Mouse (Mus musculus): Measurements from ENCODE around the gene Cav3. TPM values are rescaled to one million over a fixed set of nuclear protein-coding genes. Genes with fewer than 3 reads are reported as not detected.

The Cav3 gene
- polyA plus RNA-seq, 1 experiment: not detected

DNA sequence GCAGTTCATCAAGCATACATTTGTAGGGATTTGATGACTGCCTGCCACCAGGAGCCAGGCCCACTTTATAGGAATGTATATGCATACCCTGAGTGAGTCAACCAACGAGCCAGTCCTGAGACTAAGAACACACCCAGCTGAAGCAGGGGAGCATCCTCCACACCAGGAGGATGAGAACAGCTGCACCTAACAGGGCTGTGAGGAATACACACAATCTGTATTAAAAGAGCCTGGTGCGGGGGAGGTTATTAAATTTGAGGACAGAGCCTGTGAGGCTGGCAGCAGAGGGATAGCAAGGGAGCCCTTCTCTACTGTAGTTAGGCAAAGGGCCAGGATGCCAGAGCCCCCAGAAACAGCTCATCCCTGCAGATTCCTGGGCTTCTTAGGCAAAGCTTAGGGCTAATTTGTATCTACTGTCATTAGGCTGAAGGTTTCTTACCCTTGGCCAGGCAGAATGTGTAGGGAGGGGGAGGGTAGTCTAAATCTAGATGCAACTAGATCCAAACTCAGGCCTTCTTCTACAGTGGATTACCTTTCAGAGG is 50.4 kb downstream of the Cav3 start:
- Histone ChIP-seq H3K9ac (ENCODE audit: low read depth, poor library complexity, severe bottlenecking) (no peak overlapping the region), H3K4me3 (ENCODE audit: low read depth, low read length) (no peak overlapping the region), H3K27me3 (ENCODE audit: control insufficient read depth, insufficient read depth, low read length, poor library complexity, severe bottlenecking) (no peaks in the 10 kb centered on the region), H3K27ac (ENCODE audit: insufficient read depth, low read length) (no peak overlapping the region), H3K4me1 (ENCODE audit: control insufficient read depth, insufficient read depth, low read length) (no peaks in the 10 kb centered on the region), H3K36me3 (ENCODE audit: control insufficient read depth, insufficient read depth, low read length, poor library complexity, severe bottlenecking) (no peaks in the 10 kb centered on the region), H3K9me3 (replicated peaks; ENCODE audit: control insufficient read depth, insufficient read depth, low read length, poor library complexity, severe bottlenecking) (no peaks in the 10 kb centered on the region)
- TF ChIP-seq EP300 (IDR thresholded peaks at IDR 0.05; ENCODE audit: insufficient read depth, low read depth, low read length): no peak
- no peak for TF ChIP-seq CTCF (IDR thresholded peaks at IDR 0.05; ENCODE audit: low read depth, low read length)
- TF ChIP-seq POLR2A (IDR thresholded peaks at IDR 0.05; ENCODE audit: insufficient read depth, low read length): no peak

DNA sequence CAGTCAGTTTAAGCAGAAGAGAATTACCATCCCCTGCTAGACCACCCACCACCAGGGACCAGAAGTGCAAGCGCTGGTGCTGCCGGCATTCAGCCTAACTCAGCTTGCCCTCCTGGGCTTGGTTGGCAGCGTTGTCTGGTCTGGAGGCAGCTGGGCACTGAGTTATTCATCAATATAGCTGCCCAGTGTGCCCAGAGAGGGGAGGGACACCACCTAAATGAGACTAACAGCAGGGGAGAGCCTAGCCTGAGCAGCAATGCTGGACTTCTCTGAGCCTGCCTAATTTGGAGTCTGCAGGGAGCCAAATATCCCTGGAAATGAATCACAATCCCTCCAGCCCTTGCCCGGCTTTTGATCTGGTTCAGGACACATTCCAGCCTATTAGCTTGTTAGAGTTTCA is 51.0 kb downstream of the Cav3 start:
- no peaks in the 10 kb centered on the region for H3K27me3 ChIP-seq (ENCODE audit: control insufficient read depth, insufficient read depth, low read length, poor library complexity, severe bottlenecking)
- H3K9ac ChIP-seq (ENCODE audit: low read depth, poor library complexity, severe bottlenecking): no peak overlapping the region
- no peak for TF ChIP-seq POLR2A (IDR thresholded peaks at IDR 0.05; ENCODE audit: insufficient read depth, low read length)
- H3K4me3 ChIP-seq (ENCODE audit: low read depth, low read length): no peak overlapping the region
- H3K4me1 ChIP-seq (ENCODE audit: control insufficient read depth, insufficient read depth, low read length): no peaks in the 10 kb centered on the region
- H3K9me3 ChIP-seq (replicated peaks; ENCODE audit: control insufficient read depth, insufficient read depth, low read length, poor library complexity, severe bottlenecking): no peaks in the 10 kb centered on the region
- H3K27ac ChIP-seq (ENCODE audit: insufficient read depth, low read length): no peak overlapping the region
- H3K36me3 ChIP-seq (ENCODE audit: control insufficient read depth, insufficient read depth, low read length, poor library complexity, severe bottlenecking): no peaks in the 10 kb centered on the region

DNA sequence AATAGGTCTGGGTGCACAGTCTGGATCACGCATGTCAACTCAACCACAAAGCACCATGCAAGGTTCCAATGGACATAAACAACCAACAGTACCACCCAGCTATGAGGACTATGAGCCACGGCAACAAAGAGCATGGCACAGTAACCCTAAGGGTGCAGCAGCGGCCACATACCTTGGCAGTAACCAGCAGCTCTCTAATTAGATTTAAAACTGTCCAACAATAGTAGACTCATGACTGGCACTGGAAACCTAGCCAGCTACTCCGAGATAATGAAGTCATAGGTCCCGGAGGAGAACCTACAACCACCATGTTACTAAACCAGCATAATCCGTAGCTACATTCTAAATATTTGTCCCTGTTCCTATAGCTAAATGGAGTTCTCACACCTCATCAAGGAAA is 55.3 kb downstream of the Cav3 start:
- TF ChIP-seq POLR2A (IDR thresholded peaks at IDR 0.05; ENCODE audit: insufficient read depth, low read length) (no peak), EP300 (IDR thresholded peaks at IDR 0.05; ENCODE audit: insufficient read depth, low read depth, low read length) (no peak), CTCF (IDR thresholded peaks at IDR 0.05; ENCODE audit: low read depth, low read length) (no peak)
- no peak overlapping the region for H3K9ac ChIP-seq (ENCODE audit: low read depth, poor library complexity, severe bottlenecking)
- H3K27me3 ChIP-seq (ENCODE audit: control insufficient read depth, insufficient read depth, low read length, poor library complexity, severe bottlenecking): no peaks in the 10 kb centered on the region

DNA sequence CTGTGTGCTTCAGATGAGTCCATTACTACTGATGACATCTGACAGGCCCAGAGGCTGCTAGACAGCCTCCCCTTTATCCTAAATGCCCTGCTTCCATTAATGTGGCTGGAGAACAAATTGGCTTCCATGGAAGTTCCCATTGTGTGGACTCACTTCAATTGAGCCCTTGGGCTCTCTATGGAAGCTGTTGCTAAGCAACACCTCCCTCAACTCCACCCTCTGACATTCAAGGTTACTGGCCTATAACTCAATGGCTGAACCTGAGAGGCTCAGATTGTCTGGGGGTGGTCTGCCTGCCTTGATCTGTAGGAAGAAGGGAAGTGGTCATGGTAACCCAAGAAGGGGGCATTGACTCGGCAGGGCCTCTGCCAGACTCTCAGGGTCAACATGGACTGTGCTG is 57.2 kb downstream of the Cav3 start:
- Histone ChIP-seq H3K9me3 (replicated peaks; ENCODE audit: control insufficient read depth, insufficient read depth, low read length, poor library complexity, severe bottlenecking) (no peaks in the 10 kb centered on the region), H3K27me3 (ENCODE audit: control insufficient read depth, insufficient read depth, low read length, poor library complexity, severe bottlenecking) (no peaks in the 10 kb centered on the region), H3K36me3 (ENCODE audit: control insufficient read depth, insufficient read depth, low read length, poor library complexity, severe bottlenecking) (no peaks in the 10 kb centered on the region), H3K4me1 (ENCODE audit: control insufficient read depth, insufficient read depth, low read length) (no peaks in the 10 kb centered on the region), H3K4me3 (ENCODE audit: low read depth, low read length) (no peak overlapping the region), H3K27ac (ENCODE audit: insufficient read depth, low read length) (no peak overlapping the region), H3K9ac (ENCODE audit: low read depth, poor library complexity, severe bottlenecking) (no peak overlapping the region)
- TF ChIP-seq CTCF (IDR thresholded peaks at IDR 0.05; ENCODE audit: low read depth, low read length): no peak
- no peak for TF ChIP-seq EP300 (IDR thresholded peaks at IDR 0.05; ENCODE audit: insufficient read depth, low read depth, low read length)
- TF ChIP-seq POLR2A (IDR thresholded peaks at IDR 0.05; ENCODE audit: insufficient read depth, low read length): no peak

More for the DNA sequence above, 55.3 kb downstream of the Cav3 start:
- H3K4me1 ChIP-seq (ENCODE audit: control insufficient read depth, insufficient read depth, low read length): no peaks in the 10 kb centered on the region
- no peak overlapping the region for H3K27ac ChIP-seq (ENCODE audit: insufficient read depth, low read length)
- no peak overlapping the region for H3K4me3 ChIP-seq (ENCODE audit: low read depth, low read length)
- no peaks in the 10 kb centered on the region for H3K36me3 ChIP-seq (ENCODE audit: control insufficient read depth, insufficient read depth, low read length, poor library complexity, severe bottlenecking)
- H3K9me3 ChIP-seq (replicated peaks; ENCODE audit: control insufficient read depth, insufficient read depth, low read length, poor library complexity, severe bottlenecking): no peaks in the 10 kb centered on the region

DNA sequence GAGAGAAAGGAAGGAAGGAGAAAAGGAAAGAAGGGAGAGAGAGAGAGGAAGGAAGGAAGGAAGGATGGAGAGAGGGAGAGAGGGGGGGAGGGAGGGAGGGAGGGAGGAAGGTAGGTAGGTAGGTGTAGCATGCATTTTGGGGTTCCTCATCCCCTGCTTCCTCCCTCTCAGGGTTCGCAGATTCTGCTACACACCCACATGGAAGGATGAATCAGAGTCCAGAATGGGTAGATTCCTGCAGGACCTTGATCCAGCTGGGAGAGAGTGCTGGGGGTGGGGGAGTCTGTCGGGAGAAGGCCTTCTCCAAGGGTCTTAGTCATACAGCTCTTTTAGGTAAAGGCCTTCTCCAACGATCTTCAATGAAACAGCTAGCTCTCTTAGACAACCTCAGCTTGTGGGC is 58.3 kb downstream of the Cav3 start:
- Histone ChIP-seq H3K36me3 (ENCODE audit: control insufficient read depth, insufficient read depth, low read length, poor library complexity, severe bottlenecking) (no peaks in the 10 kb centered on the region), H3K9me3 (replicated peaks; ENCODE audit: control insufficient read depth, insufficient read depth, low read length, poor library complexity, severe bottlenecking) (no peaks in the 10 kb centered on the region), H3K4me3 (ENCODE audit: low read depth, low read length) (no peak overlapping the region), H3K27me3 (ENCODE audit: control insufficient read depth, insufficient read depth, low read length, poor library complexity, severe bottlenecking) (no peaks in the 10 kb centered on the region), H3K27ac (ENCODE audit: insufficient read depth, low read length) (no peak overlapping the region), H3K9ac (ENCODE audit: low read depth, poor library complexity, severe bottlenecking) (no peak overlapping the region), H3K4me1 (ENCODE audit: control insufficient read depth, insufficient read depth, low read length) (no peaks in the 10 kb centered on the region)
- no peak for TF ChIP-seq POLR2A (IDR thresholded peaks at IDR 0.05; ENCODE audit: insufficient read depth, low read length)
- no peak for TF ChIP-seq EP300 (IDR thresholded peaks at IDR 0.05; ENCODE audit: insufficient read depth, low read depth, low read length)
- no peak for TF ChIP-seq CTCF (IDR thresholded peaks at IDR 0.05; ENCODE audit: low read depth, low read length)

DNA sequence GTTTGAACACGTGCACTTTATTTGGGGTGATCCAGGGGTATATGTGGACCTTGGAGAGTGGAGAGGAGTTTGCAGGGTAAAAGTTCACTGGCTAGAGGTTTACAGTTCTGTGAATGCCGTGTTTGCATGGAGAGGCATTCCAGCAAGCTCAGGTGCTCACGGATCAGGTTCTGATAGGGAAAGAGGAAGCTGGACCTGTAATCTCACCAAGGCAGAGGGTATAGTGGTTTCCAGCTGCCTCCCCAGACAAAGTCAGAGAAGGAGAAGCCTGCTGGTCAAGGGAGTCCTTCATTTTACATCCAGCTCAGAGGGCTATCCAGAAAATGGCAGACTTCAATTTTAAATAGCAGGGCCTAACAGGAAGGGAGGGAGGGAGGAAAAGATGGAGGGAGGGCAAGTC is 58.7 kb downstream of the Cav3 start:
- H3K27me3 ChIP-seq (ENCODE audit: control insufficient read depth, insufficient read depth, low read length, poor library complexity, severe bottlenecking): no peaks in the 10 kb centered on the region
- no peak overlapping the region for H3K9ac ChIP-seq (ENCODE audit: low read depth, poor library complexity, severe bottlenecking)
- H3K4me1 ChIP-seq (ENCODE audit: control insufficient read depth, insufficient read depth, low read length): no peaks in the 10 kb centered on the region
- no peaks in the 10 kb centered on the region for H3K9me3 ChIP-seq (replicated peaks; ENCODE audit: control insufficient read depth, insufficient read depth, low read length, poor library complexity, severe bottlenecking)
- H3K27ac ChIP-seq (ENCODE audit: insufficient read depth, low read length): no peak overlapping the region
- H3K36me3 ChIP-seq (ENCODE audit: control insufficient read depth, insufficient read depth, low read length, poor library complexity, severe bottlenecking): no peaks in the 10 kb centered on the region
- TF ChIP-seq POLR2A (IDR thresholded peaks at IDR 0.05; ENCODE audit: insufficient read depth, low read length) (no peak), EP300 (IDR thresholded peaks at IDR 0.05; ENCODE audit: insufficient read depth, low read depth, low read length) (no peak), CTCF (IDR thresholded peaks at IDR 0.05; ENCODE audit: low read depth, low read length) (no peak)
- H3K4me3 ChIP-seq (ENCODE audit: low read depth, low read length): no peak overlapping the region

Other genes with a start within 250 kb of the Cav3 start
- gene Lmcd1, start 185.7 kb upstream of the Cav3 start, polyA plus RNA-seq (2011; ENCODE audit: insufficient read depth, insufficient read length, low read depth, missing spikeins): not detected in 2 replicates
- not detected in 2 replicates for gene Ssu2, start 71.5 kb upstream of the Cav3 start, polyA plus RNA-seq (2011; ENCODE audit: insufficient read depth, insufficient read length, low read depth, missing spikeins)
- gene Oxtr, start 30.4 kb downstream of the Cav3 start, polyA plus RNA-seq (2011; ENCODE audit: insufficient read depth, insufficient read length, low read depth, missing spikeins): 0.16 TPM in 1 of 2 replicates, not detected in the other
- 54.5 and 58.3 TPM in 2 replicates for gene Rad18, start 237.2 kb downstream of the Cav3 start, polyA plus RNA-seq (2011; ENCODE audit: insufficient read depth, insufficient read length, low read depth, missing spikeins)